Mouse (Mus musculus): ENCODE results near the gene Trim54.

DNA sequence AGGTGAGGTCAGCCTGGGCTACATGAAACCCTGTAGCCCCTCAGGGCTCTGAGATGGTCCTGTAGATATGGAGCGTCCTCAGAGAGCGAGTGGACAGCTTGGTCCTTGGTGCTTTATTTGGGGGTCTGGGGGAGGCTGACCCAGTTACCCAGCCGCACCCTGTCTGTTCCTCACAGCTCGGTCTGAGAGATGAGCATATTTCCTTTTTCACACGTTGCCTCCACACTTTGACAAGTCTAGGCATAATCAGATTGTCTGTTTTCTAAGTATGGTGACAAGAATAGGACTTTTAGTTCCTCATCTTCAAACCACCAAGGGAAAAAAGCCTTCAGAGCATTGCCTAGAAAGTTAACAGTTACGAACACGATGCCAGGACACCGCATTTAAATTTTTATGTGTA is 4.6 kb downstream of the Trim54 start:
- TF ChIP-seq POLR2A (IDR thresholded peaks at IDR 0.05; ENCODE audit: borderline replicate concordance, low read depth, low read length) (no peak), CTCF (IDR thresholded peaks at IDR 0.05; ENCODE audit: low read depth, low read length) (no peak)
